Mouse (Mus musculus) cerebellum, adult 18-20 months (tissue): Measurements from ENCODE around the gene Mt4.

ENCODE experiments used
- DNase-seq, 2 experiments: peaks; one replicate each; pipeline ENCODE4 v3.0.0; 2021

The Mt4 gene

GRCm38 (mm10) chr8:94179713-94180560 is 42.9 kb downstream of the Mt4 start:
- DNase-seq, result peak; percentile 21 to 25

- no peak for DNase-seq
Observed at GRCm38 (mm10) chr8:94180561-94180908, 43.5 kb downstream of the Mt4 start.

- DNase-seq, result no peak
Observed at GRCm38 (mm10) chr8:94182055-94182929, 45.3 kb downstream of the Mt4 start.

GRCm38 (mm10) chr8:94183117-94183516 is 46.1 kb downstream of the Mt4 start:
- DNase-seq, result peak; percentile 37 to 38

- no peak for DNase-seq
Observed at GRCm38 (mm10) chr8:94184357-94184843, 47.4 kb downstream of the Mt4 start.

- DNase-seq, result no peak
Observed at GRCm38 (mm10) chr8:94185791-94186190, 48.8 kb downstream of the Mt4 start.

- DNase-seq, result peak; percentile 83 to 85
Observed at GRCm38 (mm10) chr8:94186542-94186941, 49.5 kb downstream of the Mt4 start.

GRCm38 (mm10) chr8:94187290-94188002 is 50.4 kb downstream of the Mt4 start:
- no peak for DNase-seq
